Mouse (Mus musculus): ENCODE measurements around the gene Rab4a.

DNA sequence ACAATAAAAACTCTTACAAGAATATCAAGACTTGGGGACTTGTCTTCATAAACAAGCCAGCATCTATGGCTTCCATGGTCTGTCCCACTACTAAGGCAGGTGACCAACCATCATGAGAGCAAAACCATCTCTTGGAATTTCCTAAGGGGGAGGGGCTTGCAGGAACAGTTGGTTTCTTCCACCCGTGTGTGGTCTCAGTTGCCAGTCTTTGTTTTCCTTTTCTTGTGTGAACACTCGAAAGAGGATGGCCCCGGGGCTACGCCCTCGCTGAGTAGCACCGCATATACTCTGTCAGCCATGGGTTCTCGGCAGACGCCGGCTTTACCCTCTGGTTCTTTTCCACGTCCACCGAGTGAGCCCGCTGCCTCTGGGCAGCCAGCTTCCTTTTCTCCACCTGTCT, 36.3 kb downstream of the Rab4a start:
- no peak for TF ChIP-seq CTCF (IDR thresholded peaks at IDR 0.05; ENCODE audit: borderline replicate concordance, insufficient read depth, low read depth, low read length)
- no peak for TF ChIP-seq POLR2A (IDR thresholded peaks at IDR 0.05; ENCODE audit: borderline replicate concordance, insufficient read depth, low read length)
